Mouse (Mus musculus): ENCODE measurements around the gene Ffar2. TPM values are rescaled to one million over a fixed set of nuclear protein-coding genes. Genes with fewer than 3 reads are reported as not detected.
"Not testable (repeated sequence)": the region's sequence is repeated elsewhere in the genome, so short reads cannot be mapped to it uniquely, and the experiment has no call there.

Ffar2 gene
- polyA plus RNA-seq, 1 experiment from 2014 or later = 0.55 TPM

GRCm38 (mm10) chr7:30832261-30832660 lies 8.7 kb upstream of the Ffar2 start:
- no peaks in the 10 kb centered on the region for H3K27me3 ChIP-seq (ENCODE audit: control insufficient read depth, insufficient read depth, low read length)
- WGBS = 59% methylated on average over 17 of the region's 17 CpGs
- no peaks in the 10 kb centered on the region for H3K36me3 ChIP-seq (ENCODE audit: control insufficient read depth, insufficient read depth, low read length)
- no peaks in the 10 kb centered on the region for H3K4me1 ChIP-seq (ENCODE audit: control insufficient read depth, insufficient read depth, low read length)
- ATAC-seq (ENCODE audit: insufficient number of reproducible peaks, insufficient read depth, low FRiP score, low read depth) = no peak
- no peak overlapping the region for H3K9ac ChIP-seq (replicated peaks; ENCODE audit: low read depth, low read length)
- no peak overlapping the region for H3K4me3 ChIP-seq (ENCODE audit: low read depth, low read length)
- H3K9me3 ChIP-seq (ENCODE audit: control insufficient read depth, low read depth, low read length) = no peaks in the 10 kb centered on the region
- H3K27ac ChIP-seq (ENCODE audit: low read length) = no peak overlapping the region
- no peak overlapping the region for H3K4me2 ChIP-seq (replicated peaks; ENCODE audit: low read depth, low read length)

GRCm38 (mm10) chr7:30829428-30829827 lies 5.9 kb upstream of the Ffar2 start:
- Histone ChIP-seq H3K9ac (replicated peaks; ENCODE audit: low read depth, low read length) (no peak overlapping the region), H3K27me3 (ENCODE audit: control insufficient read depth, insufficient read depth, low read length) (no peaks in the 10 kb centered on the region), H3K4me1 (ENCODE audit: control insufficient read depth, insufficient read depth, low read length) (no peaks in the 10 kb centered on the region), H3K4me2 (replicated peaks; ENCODE audit: low read depth, low read length) (no peak overlapping the region), H3K9me3 (ENCODE audit: control insufficient read depth, low read depth, low read length) (no peaks in the 10 kb centered on the region), H3K4me3 (ENCODE audit: low read depth, low read length) (no peak overlapping the region), H3K36me3 (ENCODE audit: control insufficient read depth, insufficient read depth, low read length) (no peaks in the 10 kb centered on the region), H3K27ac (ENCODE audit: low read length) (no peak overlapping the region)
- WGBS = 71% methylated on average over 3 of the region's 3 CpGs
- ATAC-seq (ENCODE audit: insufficient number of reproducible peaks, insufficient read depth, low FRiP score, low read depth) = no peak

GRCm38 (mm10) chr7:30828871-30829270 lies 5.3 kb upstream of the Ffar2 start:
- ATAC-seq (ENCODE audit: insufficient number of reproducible peaks, insufficient read depth, low FRiP score, low read depth); H3K27me3 ChIP-seq (ENCODE audit: control insufficient read depth, insufficient read depth, low read length): not testable (repeated sequence)

GRCm38 (mm10) chr7:30826660-30827059 lies 3.1 kb upstream of the Ffar2 start:
- 91% methylated on average over 10 of the region's 10 CpGs for WGBS
- Histone ChIP-seq H3K9me3 (ENCODE audit: control insufficient read depth, low read depth, low read length) (no peaks in the 10 kb centered on the region), H3K4me2 (replicated peaks; ENCODE audit: low read depth, low read length) (no peak overlapping the region), H3K27ac (ENCODE audit: low read length) (no peak overlapping the region), H3K4me1 (ENCODE audit: control insufficient read depth, insufficient read depth, low read length) (no peaks in the 10 kb centered on the region), H3K9ac (replicated peaks; ENCODE audit: low read depth, low read length) (no peak overlapping the region), H3K36me3 (ENCODE audit: control insufficient read depth, insufficient read depth, low read length) (no peaks in the 10 kb centered on the region), H3K27me3 (ENCODE audit: control insufficient read depth, insufficient read depth, low read length) (no peaks in the 10 kb centered on the region), H3K4me3 (ENCODE audit: low read depth, low read length) (no peak overlapping the region)
- no peak for ATAC-seq (ENCODE audit: insufficient number of reproducible peaks, insufficient read depth, low FRiP score, low read depth)

More at GRCm38 (mm10) chr7:30828871-30829270, 5.3 kb upstream of the Ffar2 start:
- not testable (repeated sequence) for H3K9ac ChIP-seq (replicated peaks; ENCODE audit: low read depth, low read length); H3K4me1 ChIP-seq (ENCODE audit: control insufficient read depth, insufficient read depth, low read length); H3K4me2 ChIP-seq (replicated peaks; ENCODE audit: low read depth, low read length); H3K27ac ChIP-seq (ENCODE audit: low read length); H3K4me3 ChIP-seq (ENCODE audit: low read depth, low read length); H3K9me3 ChIP-seq (ENCODE audit: control insufficient read depth, low read depth, low read length); H3K36me3 ChIP-seq (ENCODE audit: control insufficient read depth, insufficient read depth, low read length)

GRCm38 (mm10) chr7:30824306-30824705 lies 731 bp upstream of the Ffar2 start:
- no peak for ATAC-seq (ENCODE audit: insufficient number of reproducible peaks, insufficient read depth, low FRiP score, low read depth)
- no peak overlapping the region for H3K27ac ChIP-seq (ENCODE audit: low read length)
- H3K27me3 ChIP-seq (ENCODE audit: control insufficient read depth, insufficient read depth, low read length) = no peaks in the 10 kb centered on the region
- H3K4me2 ChIP-seq (replicated peaks; ENCODE audit: low read depth, low read length) = no peak overlapping the region
- no peaks in the 10 kb centered on the region for H3K9me3 ChIP-seq (ENCODE audit: control insufficient read depth, low read depth, low read length)
- no peak overlapping the region for H3K4me3 ChIP-seq (ENCODE audit: low read depth, low read length)
- H3K4me1 ChIP-seq (ENCODE audit: control insufficient read depth, insufficient read depth, low read length) = peaks cover 9% of the 10 kb centered on the region; the same call in 1 of the 2 replicates
- WGBS = 78% methylated on average over 3 of the region's 3 CpGs
- no peak overlapping the region for H3K9ac ChIP-seq (replicated peaks; ENCODE audit: low read depth, low read length)
- H3K36me3 ChIP-seq (ENCODE audit: control insufficient read depth, insufficient read depth, low read length) = no peaks in the 10 kb centered on the region

- Histone ChIP-seq H3K36me3 (ENCODE audit: control insufficient read depth, insufficient read depth, low read length) (no peaks in the 10 kb centered on the region), H3K4me3 (ENCODE audit: low read depth, low read length) (no peak overlapping the region), H3K27ac (ENCODE audit: low read length) (peak overlapping the region; percentile 52; the same call in 1 of the 2 replicates), H3K4me1 (ENCODE audit: control insufficient read depth, insufficient read depth, low read length) (peaks cover 9% of the 10 kb centered on the region; the same call in 1 of the 2 replicates), H3K27me3 (ENCODE audit: control insufficient read depth, insufficient read depth, low read length) (no peaks in the 10 kb centered on the region), H3K4me2 (replicated peaks; ENCODE audit: low read depth, low read length) (no peak overlapping the region), H3K9ac (replicated peaks; ENCODE audit: low read depth, low read length) (no peak overlapping the region), H3K9me3 (ENCODE audit: control insufficient read depth, low read depth, low read length) (no peaks in the 10 kb centered on the region)
- no peak for ATAC-seq (ENCODE audit: insufficient number of reproducible peaks, insufficient read depth, low FRiP score, low read depth)
- WGBS = 65% methylated on average over 5 of the region's 5 CpGs
These were observed 2.0 kb downstream of the Ffar2 start for GRCm38 (mm10) chr7:30821532-30821931.

GRCm38 (mm10) chr7:30820854-30821445 lies 2.6 kb downstream of the Ffar2 start:
- 46% methylated on average over 7 of the region's 7 CpGs for WGBS
- no peak for ATAC-seq (ENCODE audit: insufficient number of reproducible peaks, insufficient read depth, low FRiP score, low read depth)
- Histone ChIP-seq H3K36me3 (ENCODE audit: control insufficient read depth, insufficient read depth, low read length) (no peaks in the 10 kb centered on the region), H3K9ac (replicated peaks; ENCODE audit: low read depth, low read length) (no peak overlapping the region), H3K4me1 (ENCODE audit: control insufficient read depth, insufficient read depth, low read length) (peaks cover 9% of the 10 kb centered on the region; the same call in 1 of the 2 replicates), H3K9me3 (ENCODE audit: control insufficient read depth, low read depth, low read length) (no peaks in the 10 kb centered on the region), H3K27ac (ENCODE audit: low read length) (peak overlapping the region; percentile 55; the same call in 1 of the 2 replicates), H3K4me3 (ENCODE audit: low read depth, low read length) (no peak overlapping the region), H3K4me2 (replicated peaks; ENCODE audit: low read depth, low read length) (no peak overlapping the region), H3K27me3 (ENCODE audit: control insufficient read depth, insufficient read depth, low read length) (no peaks in the 10 kb centered on the region)

- Histone ChIP-seq H3K9ac (replicated peaks; ENCODE audit: low read depth, low read length) (no peak overlapping the region), H3K4me3 (ENCODE audit: low read depth, low read length) (no peak overlapping the region), H3K36me3 (ENCODE audit: control insufficient read depth, insufficient read depth, low read length) (no peaks in the 10 kb centered on the region), H3K4me1 (ENCODE audit: control insufficient read depth, insufficient read depth, low read length) (peaks cover 9% of the 10 kb centered on the region; the same call in 1 of the 2 replicates), H3K27me3 (ENCODE audit: control insufficient read depth, insufficient read depth, low read length) (no peaks in the 10 kb centered on the region), H3K4me2 (replicated peaks; ENCODE audit: low read depth, low read length) (no peak overlapping the region), H3K27ac (ENCODE audit: low read length) (peak overlapping the region; percentile 55; the same call in 1 of the 2 replicates), H3K9me3 (ENCODE audit: control insufficient read depth, low read depth, low read length) (no peaks in the 10 kb centered on the region)
- 53% methylated on average over 6 of the region's 6 CpGs for WGBS
- no peak; the same call in 1 of the 2 replicates for ATAC-seq (ENCODE audit: insufficient number of reproducible peaks, insufficient read depth, low FRiP score, low read depth)
These were observed 3.4 kb downstream of the Ffar2 start for GRCm38 (mm10) chr7:30820131-30820530.
